In genomic region chr16:57030150-57030885, GRCm38 (mm10) we compare ENCODE assay signal across 31 mouse cellular contexts. TPM values are rescaled to one million over a fixed set of nuclear protein-coding genes. Genes with fewer than 3 reads are reported as not detected.
DNase-seq lines count a peak whose midpoint lies in the region; ATAC-seq and TF ChIP-seq lines count a peak whose summit lies in the region.
"Had no signal": no experiment of that assay in that cellular context is flagged by ENCODE, and none has a peak within 500 bp of the region (broad histone marks: within the 10 kb centered on the region; RNA-seq: fewer than 3 reads in every experiment).

No protein-coding gene starts in this region.

- ATAC-seq in intestine, postnatal 0 days = peak; percentile 36; the same call in 1 of the 2 replicates
- no peak for ATAC-seq in intestine, embryonic 16.5 days
- ATAC-seq: forebrain, postnatal 0 days; liver, embryonic 12.5 days had no signal

- H3K4me2 ChIP-seq in intestine, postnatal 0 days (replicated peaks; ENCODE audit: low read depth) = no peak overlapping the region
- H3K4me2 ChIP-seq in intestine, embryonic 16.5 days (ENCODE audit: low read depth, low read length) = no peak overlapping the region
- peak overlapping the region; percentile 88 for H3K4me2 ChIP-seq in CH12.LX (ENCODE audit: insufficient read depth, low read depth, poor library complexity, severe bottlenecking)
- H3K4me2 ChIP-seq: heart, embryonic 13.5 days; hindbrain, embryonic 13.5 days; kidney, embryonic 15.5 days; limb, embryonic 13.5 days; liver, embryonic 12.5 days had no signal

- peak; percentile 54 for TF ChIP-seq POLR2A in CH12.LX (IDR thresholded peaks at IDR 0.05; ENCODE audit: low read depth, low read length)

- peak; percentile 37; the same call in 1 of the 2 replicates for TF ChIP-seq EP300 in CH12.LX (IDR thresholded peaks at IDR 0.05; ENCODE audit: low read length)

- no peak for TF ChIP-seq RAD21 in CH12.LX (IDR thresholded peaks at IDR 0.05; ENCODE audit: low read depth, low read length)

- no peaks in the 10 kb centered on the region for H3K9me3 ChIP-seq in intestine, postnatal 0 days (ENCODE audit: control insufficient read depth)
- no peaks in the 10 kb centered on the region for H3K9me3 ChIP-seq in intestine, embryonic 16.5 days (ENCODE audit: control insufficient read depth, low read length)
- no peaks in the 10 kb centered on the region for H3K9me3 ChIP-seq in CH12.LX (replicated peaks; ENCODE audit: low read length)
- H3K9me3 ChIP-seq: forebrain, embryonic 10.5 days; heart, embryonic 13.5 days; hindbrain, embryonic 13.5 days; kidney, embryonic 15.5 days; limb, embryonic 13.5 days; liver, embryonic 12.5 days had no signal

- no peaks in the 10 kb centered on the region for H3K4me1 ChIP-seq in intestine, postnatal 0 days (replicated peaks; ENCODE audit: control insufficient read depth, insufficient read depth, low read length)
- no peaks in the 10 kb centered on the region for H3K4me1 ChIP-seq in intestine, embryonic 16.5 days (ENCODE audit: control insufficient read depth, insufficient read depth, low read length)
- peaks cover 12 to 27% of the 10 kb centered on the region in 2 experiments; a peak in 3 of 4 replicates for H3K4me1 ChIP-seq in CH12.LX (ENCODE audit: control insufficient read depth in 1 of 2, insufficient read depth in 2 of 2)
- H3K4me1 ChIP-seq: forebrain, embryonic 10.5 days; heart, embryonic 13.5 days; hindbrain, embryonic 13.5 days; kidney, embryonic 15.5 days; limb, embryonic 13.5 days; liver, embryonic 12.5 days had no signal

- DNase-seq in 3T3-L1 (ENCODE audit: low read depth, low spot score) = peak; percentile 48
- peak; percentile 74 for DNase-seq in CH12.LX (ENCODE audit: extremely low read depth)
- DNase-seq in induced T-regulatory cell, adult 2 months (ENCODE audit: low read depth) = peak; percentile 60
- no peak for DNase-seq in right cerebral cortex, postnatal 10 days (ENCODE audit: low spot score in 2 of 2)
- DNase-seq in left cerebral cortex, adult 18-20 months (ENCODE audit: low spot score in 2 of 2) = no peak
- no peak for DNase-seq in c-Kit-positive CD71-positive TER-119-positive erythroid progenitor cells, embryonic 14.5 days (ENCODE audit: low spot score)
- DNase-seq: cerebellum, adult 11-12 months; cerebellum, postnatal 10 days; forebrain, postnatal 0 days; gastrocnemius, postnatal 14 days; heart, adult 11 months; heart, postnatal 14 days; kidney, postnatal 36 days; layer of hippocampus, postnatal 36 days; lung, adult 18-20 months; lung, postnatal 14 days; right cerebral cortex, postnatal 25 days; thymus, postnatal 25 days had no signal

- in situ Hi-C loops in CH12.LX (cut with MboI; ENCODE audit: low pct_ligation_motif_present, low pct_unique_long_range_greater_than_20kb, low sequenced_read_pairs) = no loop called here

- no peaks in the 10 kb centered on the region for H3K36me3 ChIP-seq in intestine, postnatal 0 days (ENCODE audit: control insufficient read depth, insufficient read depth)
- no peaks in the 10 kb centered on the region for H3K36me3 ChIP-seq in intestine, embryonic 16.5 days (ENCODE audit: control insufficient read depth, insufficient read depth, low read length)
- H3K36me3 ChIP-seq in CH12.LX (replicated peaks in 1 of 2; ENCODE audit: control insufficient read depth in 1 of 2, insufficient read depth in 1 of 2, low read length in 1 of 2) = no peaks in the 10 kb centered on the region
- H3K36me3 ChIP-seq: forebrain, embryonic 10.5 days; heart, embryonic 13.5 days; hindbrain, embryonic 13.5 days; kidney, embryonic 15.5 days; limb, embryonic 13.5 days; liver, embryonic 12.5 days had no signal

- H3K27ac ChIP-seq in intestine, postnatal 0 days (ENCODE audit: low read depth, low read length) = no peak overlapping the region
- no peak overlapping the region for H3K27ac ChIP-seq in intestine, embryonic 16.5 days (ENCODE audit: low read length)
- H3K27ac ChIP-seq in CH12.LX (ENCODE audit: insufficient read depth, low read depth) = peak overlapping the region; percentile 50
- H3K27ac ChIP-seq: forebrain, embryonic 10.5 days; heart, embryonic 13.5 days; hindbrain, embryonic 13.5 days; kidney, embryonic 15.5 days; limb, embryonic 13.5 days; liver, embryonic 12.5 days had no signal

- dilution Hi-C loops in CH12.LX (cut with MboI; ENCODE audit: extremely low pct_ligation_motif_present, extremely low pct_unique_long_range_greater_than_20kb, low sequenced_read_pairs) = no loop called here

- no peak overlapping the region for H3K9ac ChIP-seq in intestine, postnatal 0 days (ENCODE audit: low read depth, low read length)
- H3K9ac ChIP-seq in intestine, embryonic 16.5 days (ENCODE audit: low read depth, low read length) = no peak overlapping the region
- peak overlapping the region; percentile 84 for H3K9ac ChIP-seq in CH12.LX (ENCODE audit: insufficient read depth, low read depth)
- H3K9ac ChIP-seq: forebrain, postnatal 0 days; heart, embryonic 13.5 days; hindbrain, embryonic 13.5 days; kidney, embryonic 15.5 days; limb, embryonic 13.5 days; liver, embryonic 12.5 days had no signal

- 74% methylated on average over 7 of the region's 7 CpGs for WGBS in intestine, postnatal 0 days
- 77% methylated on average over 7 of the region's 7 CpGs for WGBS in intestine, embryonic 16.5 days

- TF ChIP-seq CTCF in intestine, postnatal 0 days (IDR thresholded peaks at IDR 0.05; ENCODE audit: low read depth) = no peak
- TF ChIP-seq CTCF in CH12.LX (conservative IDR thresholded peaks at IDR 0.05 in 1 of 2, IDR thresholded peaks at IDR 0.05 in 1 of 2; ENCODE audit: low read depth in 2 of 2, low read length in 2 of 2) = no peak

- no peak overlapping the region for H3K4me3 ChIP-seq in intestine, postnatal 0 days (ENCODE audit: low read depth, low read length)
- H3K4me3 ChIP-seq in intestine, embryonic 16.5 days (ENCODE audit: low read length) = no peak overlapping the region
- H3K4me3 ChIP-seq in CH12.LX (replicated peaks in 1 of 3; ENCODE audit: low read depth in 2 of 3, low read length in 2 of 3, poor library complexity in 1 of 3) = peak overlapping the region in 2 of 3 experiments; percentile 30 to 36
- H3K4me3 ChIP-seq: forebrain, embryonic 10.5 days; heart, embryonic 13.5 days; hindbrain, embryonic 13.5 days; kidney, embryonic 15.5 days; limb, embryonic 13.5 days; liver, embryonic 12.5 days had no signal

- no peaks in the 10 kb centered on the region for H3K27me3 ChIP-seq in intestine, postnatal 0 days (replicated peaks; ENCODE audit: control insufficient read depth, insufficient read depth, low read length)
- H3K27me3 ChIP-seq in intestine, embryonic 16.5 days (replicated peaks; ENCODE audit: control insufficient read depth, insufficient read depth, low read length) = no peaks in the 10 kb centered on the region
- peaks cover 1% of the 10 kb centered on the region for H3K27me3 ChIP-seq in CH12.LX (replicated peaks)
- H3K27me3 ChIP-seq: heart, embryonic 13.5 days; hindbrain, embryonic 13.5 days; kidney, embryonic 15.5 days; limb, embryonic 13.5 days; liver, embryonic 12.5 days had no signal

- H3K79me2 ChIP-seq in CH12.LX (replicated peaks; ENCODE audit: control insufficient read depth, extremely low read depth, insufficient read depth, poor library complexity, severe bottlenecking) = no peaks in the 10 kb centered on the region

TF ChIP-seq in CH12.LX, 34 proteins besides CTCF, POLR2A, EP300 and RAD21 (continues in another document):
- TF ChIP-seq POLR2AphosphoS2 (IDR thresholded peaks at IDR 0.05; ENCODE audit: low read depth, low read length) (no peak), SMC3 (IDR thresholded peaks at IDR 0.05; ENCODE audit: low read depth, low read length) (no peak), E2F4 (IDR thresholded peaks at IDR 0.05; ENCODE audit: insufficient replicate concordance, low read depth, low read length) (no peak), BHLHE40 (IDR thresholded peaks at IDR 0.05; ENCODE audit: low read depth, low read length) (peak; percentile 27; the same call in 1 of the 2 replicates), PAX5 (IDR thresholded peaks at IDR 0.05; ENCODE audit: low read length) (no peak), ZC3H11A (IDR thresholded peaks at IDR 0.05; ENCODE audit: low read depth, low read length) (no peak), SIN3A (IDR thresholded peaks at IDR 0.05; ENCODE audit: low read length) (no peak), NRF1 (IDR thresholded peaks at IDR 0.05; ENCODE audit: low read depth, low read length) (no peak), MXI1 (IDR thresholded peaks at IDR 0.05; ENCODE audit: low read depth, low read length) (no peak), MAZ (IDR thresholded peaks at IDR 0.05; ENCODE audit: low read depth, low read length) (peak; percentile 69; the same call in 1 of the 2 replicates), RCOR1 (conservative IDR thresholded peaks at IDR 0.05; ENCODE audit: low read depth, low read length) (no peak), MYC (IDR thresholded peaks at IDR 0.05; ENCODE audit: low read depth, low read length) (no peak), HCFC1 (IDR thresholded peaks at IDR 0.05; ENCODE audit: low read depth, low read length) (peak; percentile 12; the same call in 1 of the 2 replicates), GABPA (IDR thresholded peaks at IDR 0.05; ENCODE audit: insufficient replicate concordance, low read depth, low read length) (no peak), MAFK (IDR thresholded peaks at IDR 0.05; ENCODE audit: insufficient replicate concordance, low read length) (no peak), KAT2A (IDR thresholded peaks at IDR 0.05; ENCODE audit: insufficient replicate concordance, low read length) (no peak), TBP (conservative IDR thresholded peaks at IDR 0.05; ENCODE audit: low read depth, low read length) (peak; percentile 80), USF2 (conservative IDR thresholded peaks at IDR 0.05; ENCODE audit: low read depth, low read length) (peak; percentile 85), ZKSCAN1 (IDR thresholded peaks at IDR 0.05; ENCODE audit: borderline replicate concordance, low read depth, low read length) (no peak), CHD2 (IDR thresholded peaks at IDR 0.05; ENCODE audit: low read length) (0 out of 2 replicates have a peak, but pooled peaks have one; percentile 18), IRF4 (IDR thresholded peaks at IDR 0.05; ENCODE audit: low read depth, low read length) (peak; percentile 4; the same call in 1 of the 2 replicates), MEF2A (IDR thresholded peaks at IDR 0.05; ENCODE audit: borderline replicate concordance, low read depth, low read length) (peak; percentile 40; the same call in 1 of the 2 replicates), MAX (IDR thresholded peaks at IDR 0.05; ENCODE audit: low read length) (peak; percentile 65; the same call in 1 of the 2 replicates)

RNA-seq across cellular contexts. Expression of gene Tmem45a2, which starts 40.9 kb away (rescaled TPM):
- polyA plus RNA-seq in intestine, postnatal 0 days (2015; fragmentation: Nextera tagmentation; extraction: Ambion mirVana) = 0.18 and 0.30 TPM in 2 replicates
- polyA plus RNA-seq in intestine, embryonic 16.5 days (2015; fragmentation: Nextera tagmentation; extraction: Ambion mirVana) = 0.05 and 0.20 TPM in 2 replicates
- total RNA-seq in CH12.LX (2012; rRNA removed) (not detected in 2 replicates), CH12.LX (2014; rRNA removed) (not detected in 2 replicates)
- polyA plus RNA-seq in CH12.LX (2012; ENCODE audit: insufficient read length, low read depth) = not detected in 2 replicates
- under 1 TPM in 1 of 2 experiments, not detected in 1; 0.09 TPM for total RNA-seq in left cerebral cortex, adult 18-20 months (2021)
- total RNA-seq: gastrocnemius, postnatal 14 days; heart, postnatal 14 days; left cerebral cortex, postnatal 25 days; megakaryocyte-erythroid progenitor cell, adult 5-6 weeks had no signal
- polyA plus RNA-seq: C2C12; embryonic facial prominence, embryonic 11.5 days; forebrain, embryonic 10.5 days; forebrain, postnatal 0 days; liver, embryonic 12.5 days; stomach, embryonic 14.5 days had no signal

Comparison
In these comparisons a context has a peak if more than half of its experiments do, and no peak if none do; other contexts are left out.
1. H3K4me3 ChIP-seq: peak in CH12.LX (2 of 3); none in intestine, postnatal 0 days (single experiment) and intestine, embryonic 16.5 days (single experiment).
2. DNase-seq: peak in 3T3-L1 (single experiment), CH12.LX (single experiment) and induced T-regulatory cell, adult 2 months (single experiment); none in right cerebral cortex, postnatal 10 days (0 of 2), left cerebral cortex, adult 18-20 months (0 of 2) and c-Kit-positive CD71-positive TER-119-positive erythroid progenitor cells, embryonic 14.5 days (single experiment).